Mouse (Mus musculus) skeletal muscle tissue, adult 2 months (tissue): ENCODE results near the gene Chga.
A peak's percentile ranks its signal among the peaks of the same experiment; 100 is the strongest.

Experiments used
- DNase-seq: peaks from one replicate; pipeline ENCODE4 v3.0.0-alpha.2; 2012; ENCODE audit warnings: low read depth, low spot score

Gene Chga

DNA sequence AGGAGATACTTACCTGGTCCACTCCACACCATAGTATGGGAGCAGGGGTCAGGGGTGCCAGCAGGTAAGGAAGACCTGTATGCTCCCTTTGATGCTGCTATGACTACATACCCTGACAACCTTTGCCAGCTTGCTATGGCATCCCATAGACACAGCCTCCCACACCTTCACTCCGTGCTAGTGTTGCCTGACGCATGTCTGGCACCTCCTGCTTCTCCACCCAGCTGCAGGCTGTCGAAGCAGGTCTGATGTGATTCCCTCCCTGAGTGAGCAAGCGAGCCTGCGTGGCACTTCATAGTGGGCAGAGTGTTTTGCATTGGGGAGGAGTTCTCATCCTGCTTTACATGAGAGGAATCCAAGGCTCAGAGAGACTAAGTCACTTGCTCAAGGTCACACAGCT lies 2.6 kb downstream of the Chga start:
- DNase-seq: no peak

- no peak for DNase-seq
These were observed 10.3 kb downstream of the Chga start for GRCm38 (mm10) chr12:102565086-102565485.

- DNase-seq: no peak
These were observed 12.2 kb downstream of the Chga start for GRCm38 (mm10) chr12:102566951-102567350.

DNA sequence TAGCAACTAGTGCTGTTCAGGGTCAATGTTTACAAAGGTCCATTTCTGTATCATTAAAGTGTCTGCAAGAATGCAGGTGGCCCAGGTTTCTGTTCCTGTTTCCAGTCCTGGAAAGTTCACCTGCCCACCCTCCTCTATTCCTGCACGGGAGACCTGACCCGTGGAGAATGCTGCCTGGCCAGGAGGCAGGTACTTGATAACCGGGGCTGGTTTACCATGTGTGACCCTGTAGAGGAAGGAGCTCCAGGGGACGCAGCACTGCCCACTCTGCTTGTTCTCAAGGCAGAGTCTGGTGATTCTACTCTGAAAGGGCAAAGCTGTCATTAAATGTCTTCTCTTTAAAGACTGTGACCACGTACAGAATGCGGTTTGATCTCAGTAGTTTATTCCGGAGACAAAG lies 13.4 kb downstream of the Chga start:
- no peak for DNase-seq

DNA sequence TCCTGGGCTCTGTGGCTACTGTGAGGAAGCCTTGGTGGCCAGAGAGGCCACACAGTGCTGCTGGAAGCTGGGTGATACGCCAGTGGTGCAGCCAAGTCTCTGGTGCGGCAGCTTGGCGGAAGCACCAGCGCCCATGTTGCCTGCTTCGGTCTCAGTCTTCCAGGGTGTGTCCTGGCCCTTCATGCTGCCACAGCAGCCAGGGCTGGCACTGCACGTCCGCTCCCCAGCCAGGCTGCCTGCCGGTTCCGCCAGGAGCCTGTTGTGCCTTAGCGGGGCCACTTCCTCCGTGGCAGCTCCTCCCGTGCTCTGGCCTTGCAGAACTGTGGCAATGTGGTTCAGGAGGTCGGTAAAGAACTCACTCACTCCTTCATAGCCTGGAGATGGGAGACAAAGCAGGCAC lies 15.3 kb downstream of the Chga start:
- DNase-seq: no peak

DNA sequence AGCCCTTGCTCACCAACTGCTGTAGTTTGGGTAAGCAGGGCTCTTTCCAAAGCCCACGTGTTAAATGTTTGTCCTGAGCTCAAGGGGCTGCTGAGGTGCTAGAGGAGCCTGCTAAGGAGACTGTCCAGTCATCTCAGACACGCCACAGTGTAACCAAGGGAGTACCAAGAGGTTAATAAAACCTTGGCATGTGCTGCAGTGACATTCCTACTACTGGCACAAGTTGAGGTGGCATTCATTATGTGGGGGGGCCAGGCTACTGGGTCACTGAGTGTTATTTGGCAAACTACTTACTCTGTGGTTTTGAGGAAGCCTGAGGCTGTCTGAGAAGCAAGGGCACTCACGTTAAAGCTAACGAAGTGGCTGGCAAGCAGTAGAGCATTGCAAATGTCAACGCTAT lies 16.0 kb downstream of the Chga start:
- DNase-seq: no peak

GRCm38 (mm10) chr12:102571666-102572065 lies 16.9 kb downstream of the Chga start:
- no peak for DNase-seq

DNA sequence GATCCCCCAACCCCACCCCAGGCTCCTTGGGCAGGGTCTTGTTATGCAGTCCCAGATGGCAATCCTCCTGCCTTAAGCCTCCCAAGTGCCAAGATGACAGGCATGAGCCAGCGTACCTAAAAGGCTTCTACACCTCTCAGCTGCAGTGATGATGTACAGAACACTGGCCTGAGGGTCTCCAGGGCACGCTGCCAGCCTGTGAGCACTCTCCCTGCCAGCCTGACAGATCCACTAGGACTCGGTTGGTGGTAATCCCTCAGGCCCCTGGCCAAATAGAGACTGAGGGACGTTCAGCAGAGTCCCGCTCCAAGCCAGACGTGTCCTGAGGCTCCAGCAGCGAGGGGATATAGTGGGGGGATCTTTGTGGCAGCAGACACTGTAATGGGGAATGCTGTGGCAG lies 18.3 kb downstream of the Chga start:
- DNase-seq: no peak

GRCm38 (mm10) chr12:102575541-102576329 lies 21.0 kb downstream of the Chga start:
- DNase-seq: no peak

GRCm38 (mm10) chr12:102576659-102577398 lies 22.1 kb downstream of the Chga start:
- no peak for DNase-seq

GRCm38 (mm10) chr12:102579041-102579440 lies 24.3 kb downstream of the Chga start:
- peak; percentile 32 for DNase-seq

- DNase-seq: no peak
These were observed 26.9 kb downstream of the Chga start for GRCm38 (mm10) chr12:102581579-102582196.

DNA sequence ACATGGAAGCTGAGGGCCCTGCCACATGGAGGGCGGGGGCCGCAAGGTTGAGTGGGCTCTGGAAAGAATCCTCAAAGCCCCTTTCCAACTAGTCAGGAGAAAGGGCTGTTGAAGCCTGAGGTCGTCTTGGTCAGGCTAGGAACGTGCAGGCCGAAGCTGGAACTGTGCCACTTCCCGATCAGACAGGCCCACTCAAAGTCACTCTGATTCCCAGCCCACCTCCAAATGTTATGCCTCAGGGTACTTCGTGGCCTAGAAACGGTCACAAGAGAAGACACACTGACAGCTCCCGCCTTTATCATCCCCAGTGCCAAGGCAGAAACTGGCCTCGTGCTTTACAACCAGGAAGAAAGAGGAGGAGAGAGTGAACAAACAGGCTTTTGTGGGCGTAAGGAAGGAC lies 27.7 kb downstream of the Chga start:
- DNase-seq: no peak

DNA sequence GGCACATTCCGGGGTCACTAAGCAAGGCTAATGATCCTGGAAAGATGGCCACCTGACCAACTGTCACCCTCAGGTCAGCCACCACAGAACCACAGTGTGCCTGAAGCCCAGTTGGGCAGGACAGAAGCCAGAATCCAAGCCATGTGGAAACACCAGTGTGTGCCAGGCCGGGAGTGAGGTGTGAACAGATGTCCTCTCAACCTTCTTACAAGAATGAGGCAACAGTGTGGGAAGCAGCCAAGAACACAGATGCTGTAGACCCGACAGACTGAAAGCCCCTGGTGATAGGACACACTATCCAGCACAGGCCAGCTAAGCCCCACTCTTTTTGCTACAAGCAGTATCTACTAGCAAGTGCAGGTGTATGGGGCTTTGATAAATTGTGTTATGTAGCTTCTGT lies 30.6 kb downstream of the Chga start:
- peak; percentile 73 for DNase-seq

- DNase-seq: peak; percentile 91
These were observed 31.6 kb downstream of the Chga start for GRCm38 (mm10) chr12:102586286-102586881.

DNA sequence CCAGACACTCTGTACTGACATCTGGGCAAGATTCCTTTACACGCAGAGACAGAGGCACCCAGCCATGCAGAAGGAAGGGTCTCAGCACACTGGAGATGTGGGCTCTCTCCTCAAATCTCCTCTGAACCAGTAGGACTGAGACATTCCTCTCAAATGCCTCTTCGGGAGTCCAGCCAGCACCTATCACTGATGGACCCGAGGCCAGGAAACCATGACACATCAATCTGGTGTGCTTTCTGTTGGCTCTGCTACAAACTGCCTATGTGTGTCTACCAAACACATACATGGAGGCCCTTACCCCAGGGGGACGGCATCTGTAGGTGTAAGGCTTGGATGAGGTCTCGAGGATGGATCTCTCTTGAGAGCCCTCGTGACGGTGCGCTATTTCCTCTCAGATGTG lies 32.3 kb downstream of the Chga start:
- DNase-seq: no peak

- DNase-seq: no peak
These were observed 36.1 kb downstream of the Chga start for GRCm38 (mm10) chr12:102590711-102591360.

GRCm38 (mm10) chr12:102593699-102594098 lies 38.9 kb downstream of the Chga start:
- peak; percentile 22 for DNase-seq

DNA sequence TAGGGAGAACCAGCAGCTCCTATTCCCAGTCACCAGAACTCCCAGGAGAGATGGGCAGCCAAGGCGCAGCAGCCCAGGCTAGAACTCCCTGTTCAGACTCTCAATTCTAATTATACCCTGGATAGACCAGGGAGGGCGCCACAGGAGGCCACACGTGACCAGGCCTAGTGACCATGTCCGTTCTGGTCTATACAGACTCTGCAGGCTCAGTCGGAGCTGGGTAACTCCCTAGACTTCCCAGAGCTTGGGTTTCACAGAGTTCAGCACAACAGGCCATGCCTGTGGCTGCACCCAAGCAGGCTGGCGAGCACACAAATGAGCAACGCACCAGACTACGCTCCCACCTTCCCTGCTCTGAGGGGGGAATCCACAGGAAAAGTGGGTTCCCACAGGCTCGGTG lies 39.9 kb downstream of the Chga start:
- DNase-seq: peak; percentile 36

GRCm38 (mm10) chr12:102596410-102596809 lies 41.6 kb downstream of the Chga start:
- DNase-seq: no peak

GRCm38 (mm10) chr12:102597466-102597865 lies 42.7 kb downstream of the Chga start:
- no peak for DNase-seq

DNA sequence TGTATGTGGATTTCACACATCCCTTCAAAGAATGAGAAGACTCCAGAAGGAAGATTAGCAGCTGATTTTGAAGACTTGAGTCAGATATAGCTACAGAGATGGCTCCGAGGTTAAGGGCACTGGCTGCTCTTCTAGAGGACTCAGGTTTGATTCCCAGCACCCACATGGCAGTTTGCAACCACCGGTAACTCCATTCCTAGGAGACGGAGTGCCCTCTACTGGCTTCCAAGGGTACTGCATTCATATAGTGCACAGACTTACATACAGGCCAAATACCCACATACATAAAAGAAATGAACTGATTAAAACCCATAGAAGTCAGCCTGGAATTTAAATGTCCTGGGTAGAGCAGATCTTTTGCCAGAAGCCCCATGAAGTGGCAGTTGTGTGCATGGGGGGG lies 43.8 kb downstream of the Chga start:
- no peak for DNase-seq
